Mouse (Mus musculus) frontal cortex, postnatal 10 days (tissue): ENCODE measurements around the gene Cckar.

ENCODE experiments used
- DNase-seq, 2 experiments: peaks; one replicate each; pipeline ENCODE4 v3.0.0; 2022; ENCODE audit warnings: low spot score in 2 of 2, mixed read lengths in 1 of 2

Cckar gene

GRCm38 (mm10) chr5:53672352-53672751 lies 35.2 kb downstream of the Cckar start:
- DNase-seq = peak in 1 of 2 experiments; percentile 63

GRCm38 (mm10) chr5:53671507-53671906 lies 36.0 kb downstream of the Cckar start:
- DNase-seq = no peak

DNA sequence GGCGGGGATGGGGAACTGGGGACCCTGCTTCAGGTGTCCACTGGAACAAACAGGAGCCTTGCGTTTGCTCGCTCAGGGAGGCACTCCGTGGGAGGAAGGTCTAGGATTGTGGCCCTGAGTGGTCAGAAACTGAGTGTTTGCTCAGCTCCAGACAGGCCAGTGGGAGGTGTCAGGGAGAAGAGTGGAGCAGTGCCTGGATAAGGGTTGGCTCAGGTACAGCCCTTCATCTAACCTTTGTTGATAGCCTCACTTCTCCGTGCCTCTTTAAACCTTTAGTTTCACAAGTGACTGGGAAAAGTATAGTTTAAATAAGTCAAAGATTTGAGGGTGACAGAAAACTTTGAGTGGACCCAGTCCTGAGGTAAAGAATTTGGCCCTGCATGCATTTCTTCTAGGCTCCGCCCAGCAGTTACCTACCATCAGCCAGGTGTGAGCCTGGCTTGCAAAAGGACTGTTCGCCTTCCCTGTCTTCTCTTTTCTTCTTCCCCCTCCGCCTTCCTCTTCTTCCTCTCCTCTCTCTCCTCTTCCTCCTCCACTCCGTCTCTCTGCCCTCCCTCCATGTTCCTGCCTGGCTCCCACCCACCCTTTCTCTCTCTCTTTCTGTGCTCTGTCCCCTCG lies 37.1 kb downstream of the Cckar start:
- no peak for DNase-seq

DNA sequence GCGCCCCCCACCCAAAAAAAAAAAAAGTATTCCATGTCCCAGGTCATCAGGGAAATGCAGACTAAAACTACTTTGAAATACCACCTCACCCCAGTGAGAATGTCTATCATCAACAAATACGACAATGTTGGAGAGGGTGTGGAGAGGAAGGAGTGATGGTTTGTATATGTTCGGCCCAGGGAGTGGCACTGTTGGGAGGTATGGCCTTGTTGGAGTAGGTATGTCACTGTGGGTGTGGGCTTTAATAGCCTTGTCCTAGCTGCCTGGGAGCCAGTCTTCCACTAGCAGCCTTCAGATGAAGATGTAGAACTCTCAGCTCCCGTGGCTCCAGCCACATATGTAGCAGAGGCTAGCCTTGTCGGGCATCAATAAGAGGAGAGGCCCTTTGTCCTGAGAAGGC lies 39.5 kb downstream of the Cckar start:
- no peak for DNase-seq

- DNase-seq = no peak
Measured at GRCm38 (mm10) chr5:53663665-53664064, 43.8 kb downstream of the Cckar start.

DNA sequence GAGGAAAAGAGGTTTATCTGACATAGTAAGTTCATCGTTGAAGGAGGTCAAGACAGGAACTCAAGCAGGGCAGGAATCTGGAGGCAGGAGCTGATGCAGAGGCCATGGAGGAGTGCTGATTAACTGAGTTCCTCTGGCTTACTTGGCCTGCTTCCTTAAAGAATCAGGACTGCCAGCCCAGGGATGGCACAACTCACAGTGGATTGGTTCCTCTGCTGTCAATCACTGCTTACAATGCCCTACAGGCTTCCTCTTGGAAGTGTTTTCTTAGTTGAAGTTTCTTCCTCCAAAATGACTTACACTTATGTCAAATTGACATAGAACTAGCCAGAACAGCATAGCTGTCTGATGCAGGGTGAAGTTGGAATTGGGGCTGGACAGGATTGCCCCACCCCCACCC lies 45.1 kb downstream of the Cckar start:
- DNase-seq = no peak

DNA sequence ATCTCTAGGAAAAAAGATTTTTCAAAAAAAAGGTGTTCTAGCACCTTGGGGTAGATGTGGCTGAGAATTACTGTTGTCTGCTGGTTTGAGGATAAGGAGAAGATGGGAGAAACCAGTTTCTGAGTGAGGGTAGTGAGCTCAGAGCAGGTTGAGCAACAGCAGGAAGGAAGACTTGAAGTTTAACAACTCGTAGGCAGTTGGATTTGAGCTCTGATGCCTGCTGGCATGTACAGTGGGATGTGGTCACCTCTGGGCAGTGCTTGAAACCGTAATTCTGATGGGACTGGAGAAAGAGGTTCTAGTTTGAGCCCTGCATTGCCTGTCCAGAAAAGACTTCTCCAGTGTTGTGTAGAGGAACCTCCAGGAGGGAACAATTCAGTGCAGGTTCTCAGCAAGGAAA lies 46.0 kb downstream of the Cckar start:
- DNase-seq = no peak

DNA sequence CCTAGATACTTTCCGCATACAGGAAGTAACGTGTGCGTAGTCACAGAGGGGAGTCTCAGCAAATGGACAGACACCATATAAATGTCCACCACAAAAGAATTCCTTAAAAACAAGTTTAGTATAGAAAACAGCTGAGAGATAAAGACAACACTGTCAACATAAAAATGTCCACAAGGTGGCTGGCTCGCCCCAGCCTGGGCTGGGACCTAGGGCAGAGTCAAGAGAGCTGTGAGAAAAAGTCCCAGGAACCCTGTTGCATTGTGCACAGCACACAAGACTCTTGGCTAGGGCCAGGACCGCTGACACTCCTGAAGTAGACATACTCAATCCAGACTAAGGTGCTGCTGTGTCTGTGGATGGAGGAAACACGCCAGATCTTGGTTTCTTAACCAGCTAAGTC lies 49.6 kb downstream of the Cckar start:
- DNase-seq = no peak

DNA sequence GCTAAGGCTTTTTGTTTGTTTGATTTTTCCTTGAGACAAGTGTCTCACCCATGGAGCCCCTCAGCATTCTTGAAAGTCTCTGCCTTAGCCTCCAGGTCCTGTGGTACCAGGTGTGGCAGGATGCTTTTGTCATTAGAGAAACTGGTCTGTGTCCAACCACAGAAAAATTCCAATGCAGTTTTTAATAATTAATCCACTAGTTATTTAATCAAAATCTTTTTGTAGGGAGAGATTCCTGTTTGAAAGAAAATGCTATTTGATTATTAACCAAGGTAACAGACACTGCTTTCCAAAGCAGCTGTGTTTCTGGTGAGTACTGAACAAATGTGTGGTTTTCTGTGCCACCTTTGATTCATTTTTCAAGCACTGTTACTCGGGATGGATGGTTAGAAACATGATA lies 50.9 kb downstream of the Cckar start:
- no peak for DNase-seq
